Mouse (Mus musculus) layer of hippocampus, adult 8-10 months (tissue): ENCODE measurements at regions not wholly inside any gene's neighbourhood (a gene's known extent, or its start where the extent isn't known, plus 50 kb on each side); places are given as distances from the start of the nearest gene placed in this dataset.

ENCODE experiments used
- DNase-seq, 2 experiments: peaks; one replicate each; pipeline ENCODE4 v3.0.0; 2022; ENCODE audit warnings: low spot score in 2 of 2

- no peak for DNase-seq
Measured at GRCm38 (mm10) chr2:45514290-45515180, 397.3 kb upstream of the Zeb2 start.

DNA sequence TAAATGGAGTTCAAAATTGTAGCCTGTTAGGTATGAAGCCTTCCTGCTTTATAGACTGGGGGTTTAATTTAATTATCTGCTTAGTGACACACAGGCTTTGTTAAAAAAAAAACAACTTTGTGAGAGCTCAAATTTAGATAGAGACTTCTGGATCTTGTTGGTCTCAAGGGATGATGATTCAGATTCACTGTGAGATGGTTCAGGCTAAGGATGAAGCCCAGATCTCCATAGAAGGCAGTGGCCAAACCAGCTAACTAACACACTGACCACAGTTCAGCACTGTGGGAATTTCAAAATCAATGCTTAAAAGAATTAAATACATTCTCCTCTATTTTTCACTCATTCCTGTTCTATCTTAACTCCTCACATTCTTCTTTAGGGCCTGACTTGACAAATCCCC lies 395.7 kb upstream of the Zeb2 start:
- no peak for DNase-seq

- DNase-seq = no peak
Measured at GRCm38 (mm10) chr2:45511791-45512190, 394.6 kb upstream of the Zeb2 start.

DNA sequence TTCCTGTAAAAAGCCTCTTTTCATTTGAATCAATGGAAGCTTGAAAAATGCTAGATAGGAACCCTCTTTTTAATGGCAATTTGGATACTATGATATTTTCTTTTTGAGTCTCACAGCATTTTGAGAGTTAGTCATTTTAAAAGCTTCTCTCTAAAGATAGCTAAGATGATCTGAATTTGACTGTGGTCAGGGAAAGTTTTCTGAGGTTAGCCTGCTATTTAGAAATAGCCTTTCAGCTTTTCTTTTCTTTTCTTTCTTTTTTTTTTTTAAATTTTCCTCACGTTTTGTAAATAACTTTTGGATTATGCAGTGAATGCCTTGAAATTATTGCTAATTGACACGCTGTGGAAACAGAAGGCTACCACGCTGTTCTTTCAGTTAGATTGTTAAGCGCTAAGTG lies 387.3 kb upstream of the Zeb2 start:
- DNase-seq = no peak

- DNase-seq = no peak
Measured at GRCm38 (mm10) chr2:45493656-45494055, 376.5 kb upstream of the Zeb2 start.

GRCm38 (mm10) chr2:45486530-45486929 lies 369.3 kb upstream of the Zeb2 start:
- no peak for DNase-seq

DNA sequence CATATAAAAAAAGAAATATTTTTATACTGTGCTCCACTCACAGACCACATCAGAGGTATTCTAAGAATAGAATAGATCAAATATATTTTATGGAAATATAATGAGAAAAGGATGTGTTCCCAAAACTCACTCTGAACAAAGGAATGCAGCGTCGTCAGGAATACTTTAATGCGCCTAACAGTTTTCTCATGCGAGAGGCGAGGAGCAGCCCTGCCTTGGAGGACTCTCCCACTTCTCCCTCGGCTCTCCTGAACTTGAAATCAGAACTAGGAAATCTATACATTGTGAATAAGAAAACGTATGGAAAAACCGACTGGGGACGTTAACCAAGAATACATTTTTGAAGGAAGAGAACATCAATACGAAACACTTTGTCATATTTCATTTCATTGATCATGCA lies 368.3 kb upstream of the Zeb2 start:
- DNase-seq = no peak

GRCm38 (mm10) chr2:45480671-45481070 lies 363.5 kb upstream of the Zeb2 start:
- no peak for DNase-seq

GRCm38 (mm10) chr2:45475996-45476395 lies 358.8 kb upstream of the Zeb2 start:
- DNase-seq = no peak

DNA sequence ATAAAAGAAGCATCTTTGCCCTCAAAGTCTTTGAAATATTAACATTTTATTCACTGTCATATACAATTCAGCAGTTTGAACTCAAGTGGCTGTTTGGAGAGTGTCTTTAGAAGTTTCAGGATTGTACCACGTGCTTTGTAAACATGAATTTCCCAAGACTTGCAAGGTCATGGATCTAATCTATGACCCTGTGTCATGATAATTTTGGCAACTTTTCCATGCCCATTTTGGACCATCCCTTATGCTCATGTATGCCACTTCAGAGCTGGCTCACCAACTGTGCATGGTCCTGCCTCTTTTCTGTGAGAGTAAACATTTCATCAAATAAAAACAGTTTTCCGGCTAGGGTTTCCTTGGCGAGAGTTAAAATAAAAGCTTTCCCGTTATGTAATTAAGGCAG lies 347.1 kb upstream of the Zeb2 start:
- DNase-seq = no peak

DNA sequence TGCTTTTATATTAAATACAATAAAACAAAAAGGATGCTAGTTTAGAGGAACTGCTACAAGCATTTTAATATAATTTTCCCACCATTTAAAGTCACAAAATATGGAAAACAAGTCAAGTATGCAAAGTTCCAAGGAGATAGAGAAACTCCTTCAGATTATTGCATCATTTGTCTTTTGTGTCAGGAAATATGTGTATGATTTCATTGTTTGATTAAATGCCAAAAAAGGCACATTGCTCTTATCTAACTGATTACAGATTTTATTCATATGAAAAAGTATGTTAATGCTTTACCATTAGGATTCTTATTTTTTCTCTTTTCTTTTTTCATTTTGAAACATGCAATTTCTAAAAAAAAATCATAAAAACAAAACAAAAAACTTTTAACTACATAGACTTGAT lies 342.2 kb upstream of the Zeb2 start:
- no peak for DNase-seq

DNA sequence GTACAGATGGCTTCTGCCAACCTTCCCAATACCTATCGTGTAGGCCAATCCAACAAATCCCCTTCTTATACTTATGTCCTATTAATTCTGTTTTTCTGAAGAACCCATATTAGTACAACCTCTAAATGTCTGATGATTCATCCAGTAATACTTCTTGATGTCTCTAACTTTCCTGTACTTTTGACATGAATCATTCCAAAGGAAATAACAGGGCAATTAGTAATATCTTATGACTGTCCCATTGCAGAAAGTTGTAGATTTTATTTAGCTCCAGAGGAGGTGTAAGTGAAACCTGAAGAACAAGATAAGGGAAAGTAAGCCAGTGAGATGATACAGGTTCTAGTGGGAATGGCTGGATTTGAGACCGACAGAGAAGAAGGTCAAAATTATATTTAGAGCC lies 337.6 kb upstream of the Zeb2 start:
- DNase-seq = no peak

DNA sequence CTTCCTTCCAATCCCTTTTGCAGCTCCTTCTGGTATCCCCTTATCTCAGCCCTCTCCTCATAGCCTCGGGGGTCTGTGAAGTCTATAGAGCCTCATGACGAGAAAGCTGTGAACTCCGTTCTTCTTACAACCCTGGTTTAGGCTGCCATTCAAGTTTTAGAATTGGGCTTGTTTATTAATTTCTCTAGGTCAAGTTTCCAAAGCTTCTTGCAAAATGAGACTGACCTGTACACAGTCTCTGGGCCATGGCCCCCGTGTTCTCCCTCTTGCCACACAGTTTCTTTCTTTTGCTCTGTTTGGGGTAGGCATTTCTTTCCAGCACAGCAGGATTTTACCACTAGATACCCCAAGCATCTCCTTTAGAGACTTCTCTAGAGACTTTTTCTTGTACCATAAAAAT lies 322.0 kb upstream of the Zeb2 start:
- DNase-seq = no peak

DNA sequence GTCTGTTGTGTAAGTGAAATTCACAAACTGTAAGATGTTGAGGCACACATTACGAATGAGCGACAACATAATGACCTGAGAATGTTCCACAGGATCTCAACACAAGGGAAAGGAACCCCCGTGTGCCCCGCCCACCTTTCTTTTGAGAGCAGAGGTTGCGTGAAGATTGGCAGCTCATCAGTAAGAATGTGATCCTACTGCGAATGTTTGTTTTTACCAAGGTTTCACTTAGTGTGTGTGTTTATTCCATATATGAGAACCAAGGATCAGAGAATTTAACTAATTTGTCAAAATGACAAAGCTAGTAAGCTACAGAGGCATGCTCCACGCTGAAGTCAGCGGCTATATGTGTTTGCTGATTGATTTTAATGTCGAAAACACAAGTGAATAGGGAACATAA lies 321.5 kb upstream of the Zeb2 start:
- DNase-seq = no peak

DNA sequence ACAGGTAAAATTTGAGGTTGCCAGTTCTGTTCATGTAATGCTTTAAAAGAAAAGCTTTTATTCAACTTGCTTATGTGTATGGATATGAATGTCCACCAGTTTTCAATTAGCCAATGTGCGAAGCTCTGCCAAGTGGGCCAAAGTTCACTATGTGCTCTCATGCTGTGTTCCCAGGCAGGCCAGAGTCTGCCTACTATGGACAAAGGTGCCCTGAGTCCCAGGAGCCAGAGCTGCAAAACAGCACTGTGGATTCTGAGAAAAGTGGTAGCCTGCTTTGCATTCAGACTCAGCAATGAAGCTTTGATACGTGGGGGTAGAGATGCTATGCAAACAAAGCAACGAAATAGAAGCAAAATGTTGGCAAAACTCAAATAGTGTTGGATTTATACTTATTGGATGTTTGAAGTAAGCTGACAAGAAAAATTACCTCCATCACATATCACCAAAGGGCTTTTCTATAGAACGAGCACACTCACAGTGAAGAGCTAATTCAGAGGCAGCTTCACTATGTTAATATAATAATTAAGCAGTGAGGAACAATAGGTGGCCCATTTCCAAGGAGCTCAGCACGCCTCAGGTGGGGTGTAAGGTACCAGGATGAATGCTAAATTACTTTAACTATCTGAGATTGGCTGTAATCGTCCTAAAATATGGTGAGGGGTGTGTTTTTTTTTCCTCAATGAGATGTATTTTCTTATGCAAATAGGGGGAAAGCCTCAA lies 318.2 kb upstream of the Zeb2 start:
- DNase-seq = no peak

- no peak for DNase-seq
Measured at GRCm38 (mm10) chr2:45434789-45435188, 317.6 kb upstream of the Zeb2 start.

DNA sequence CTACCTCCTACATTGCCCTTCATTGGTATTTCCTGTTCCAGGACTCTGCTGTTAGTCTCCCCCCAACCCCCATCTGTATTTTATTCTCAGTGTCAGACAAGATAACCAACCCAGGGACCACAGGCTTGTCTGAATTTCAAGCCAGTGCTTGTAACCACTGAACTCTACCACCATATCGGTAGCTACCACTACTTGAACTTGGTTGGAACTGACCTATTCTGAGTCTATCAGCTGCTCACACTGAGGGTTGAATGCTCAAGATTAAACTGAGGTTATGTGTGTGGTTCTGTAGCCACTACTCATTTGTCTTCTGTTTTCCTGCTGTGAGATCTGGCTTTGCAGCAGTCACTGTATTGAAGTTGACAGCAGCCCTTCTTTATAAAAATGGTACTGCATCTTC lies 317.0 kb upstream of the Zeb2 start:
- no peak for DNase-seq

- no peak for DNase-seq
Measured at GRCm38 (mm10) chr2:45431366-45431765, 314.2 kb upstream of the Zeb2 start.

GRCm38 (mm10) chr2:45421774-45422173 lies 304.6 kb upstream of the Zeb2 start:
- DNase-seq = no peak

DNA sequence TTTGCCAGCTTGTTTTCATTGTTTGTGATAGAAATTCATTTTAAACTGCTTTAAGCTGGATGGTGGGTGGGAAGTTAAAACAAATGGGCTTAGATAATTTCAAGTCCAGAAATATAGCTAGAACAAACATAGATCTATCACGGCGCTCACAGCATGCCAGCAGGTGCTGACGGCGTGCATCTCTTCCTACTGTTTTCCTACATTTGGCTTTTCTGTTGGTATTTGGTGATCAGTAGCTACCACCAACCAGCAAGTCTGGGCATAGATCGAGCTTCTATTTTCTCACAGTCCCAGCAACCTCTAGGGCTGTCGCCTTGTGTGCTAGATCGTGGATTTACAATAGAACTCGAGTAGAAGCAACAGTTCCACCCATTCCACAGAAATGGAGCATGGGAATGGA lies 290.9 kb upstream of the Zeb2 start:
- peak; percentile 29 to 37 for DNase-seq

DNA sequence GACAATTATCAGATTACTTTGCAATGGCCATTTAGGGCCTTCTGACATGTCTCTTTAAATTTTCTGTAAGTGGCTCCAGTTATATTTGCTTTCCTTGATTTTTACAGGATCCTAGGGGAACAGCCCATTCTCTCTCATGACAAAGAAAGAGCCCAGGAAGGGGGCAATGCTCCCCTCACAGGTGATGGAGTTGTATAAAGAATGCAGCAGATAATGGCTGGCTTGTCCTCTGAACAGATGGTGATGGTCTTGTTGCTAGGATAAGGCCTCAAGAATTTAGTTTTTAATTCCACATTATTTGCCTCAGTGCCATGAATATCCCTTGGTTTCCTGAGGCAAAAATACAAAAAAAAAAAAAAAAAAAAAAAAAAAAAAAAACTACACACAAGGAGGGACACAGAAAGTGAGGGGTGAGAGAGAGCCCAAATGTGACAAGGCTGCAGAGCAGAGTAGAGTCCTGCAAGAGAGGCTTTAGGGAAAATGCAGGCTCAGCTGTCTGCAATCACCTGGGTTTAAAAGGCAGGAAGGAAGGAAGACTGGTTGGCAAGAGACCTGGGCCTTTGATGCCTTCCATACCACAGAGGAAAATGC lies 272.8 kb upstream of the Zeb2 start:
- no peak for DNase-seq

- no peak for DNase-seq
Measured at GRCm38 (mm10) chr2:45371268-45371667, 254.1 kb upstream of the Zeb2 start.

GRCm38 (mm10) chr2:45370615-45370968 lies 253.4 kb upstream of the Zeb2 start:
- DNase-seq = no peak
